Mouse (Mus musculus): ENCODE measurements around the gene Tmem107.

GRCm38 (mm10) chr11:69121741-69122335 is 51.2 kb downstream of the Tmem107 start:
- TF ChIP-seq MAFK (IDR thresholded peaks at IDR 0.05; ENCODE audit: insufficient read depth, low read depth, low read length) (no peak), ZNF384 (IDR thresholded peaks at IDR 0.05; ENCODE audit: low read depth, low read length) (no peak), CHD2 (IDR thresholded peaks at IDR 0.05; ENCODE audit: low read depth, low read length) (no peak)
